Mouse (Mus musculus): ENCODE results near the gene Mipol1. TPM values are rescaled to one million over a fixed set of nuclear protein-coding genes. Genes with fewer than 3 reads are reported as not detected.

Gene Mipol1
- polyA plus RNA-seq, 1 experiment from 2014 or later: 3.8 TPM

DNA sequence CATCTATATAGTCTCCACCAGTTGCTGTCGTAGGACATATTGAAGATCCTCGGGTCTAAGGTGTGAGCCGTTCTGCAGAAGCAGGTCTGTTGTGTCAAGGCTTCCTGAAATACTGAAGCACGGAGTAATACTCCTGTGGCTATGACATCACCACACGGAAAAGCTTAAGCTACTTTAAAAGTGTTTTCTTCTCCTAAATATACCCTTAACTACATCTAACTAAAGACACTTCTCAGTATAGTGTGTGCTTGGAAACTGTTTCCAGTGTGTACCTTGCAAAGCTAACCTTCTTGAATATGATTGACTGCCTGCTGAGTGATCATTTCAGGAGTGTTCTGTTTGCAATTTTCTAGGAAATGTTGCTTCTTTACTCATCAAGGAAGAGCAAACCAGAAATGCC lies 281.3 kb downstream of the Mipol1 start:
- no peak overlapping the region for H3K4me3 ChIP-seq (ENCODE audit: low read depth, low read length)
- H3K4me2 ChIP-seq (ENCODE audit: low read length): no peak overlapping the region
- ATAC-seq: no peak
- no peak overlapping the region for H3K9ac ChIP-seq (ENCODE audit: low read depth, low read length)
- no peaks in the 10 kb centered on the region for H3K4me1 ChIP-seq (ENCODE audit: control insufficient read depth, insufficient read depth, low read length)
- H3K27me3 ChIP-seq (ENCODE audit: control insufficient read depth, insufficient read depth, low read depth, low read length): no peaks in the 10 kb centered on the region; the same call in 1 of the 2 replicates
- no peaks in the 10 kb centered on the region for H3K36me3 ChIP-seq (ENCODE audit: control insufficient read depth, insufficient read depth, low read length)
- H3K27ac ChIP-seq (ENCODE audit: low read length): no peak overlapping the region
- 88% methylated on average over 5 of the region's 5 CpGs for WGBS
- no peaks in the 10 kb centered on the region for H3K9me3 ChIP-seq (replicated peaks; ENCODE audit: control insufficient read depth, low read length, poor library complexity, severe bottlenecking)

DNA sequence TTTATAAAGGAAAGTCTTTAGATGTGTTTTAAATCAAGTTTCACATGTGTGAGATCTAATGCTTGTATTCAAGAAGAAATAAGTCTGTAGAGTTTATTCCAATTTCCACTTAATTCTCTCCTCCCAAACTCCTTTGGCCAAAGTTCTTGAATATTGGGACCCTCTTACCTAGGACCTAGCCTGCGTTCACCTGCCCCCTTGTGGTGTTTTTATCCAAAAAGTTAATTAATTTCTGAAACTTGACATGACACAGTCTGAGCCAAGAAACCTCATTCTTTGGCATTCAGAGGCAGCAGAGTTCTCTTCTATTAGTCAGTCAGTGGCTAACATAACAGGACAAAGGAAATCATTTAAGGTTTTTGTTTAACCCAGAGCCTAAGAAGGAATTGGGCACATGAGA lies 284.3 kb downstream of the Mipol1 start:
- H3K27ac ChIP-seq (ENCODE audit: low read length): no peak overlapping the region
- no peaks in the 10 kb centered on the region for H3K9me3 ChIP-seq (replicated peaks; ENCODE audit: control insufficient read depth, low read length, poor library complexity, severe bottlenecking)
- H3K4me2 ChIP-seq (ENCODE audit: low read length): no peak overlapping the region
- 53% methylated on average over 1 of the region's 1 CpGs for WGBS
- H3K36me3 ChIP-seq (ENCODE audit: control insufficient read depth, insufficient read depth, low read length): no peaks in the 10 kb centered on the region
- no peaks in the 10 kb centered on the region for H3K27me3 ChIP-seq (ENCODE audit: control insufficient read depth, insufficient read depth, low read depth, low read length)
- no peak for ATAC-seq
- H3K4me1 ChIP-seq (ENCODE audit: control insufficient read depth, insufficient read depth, low read length): no peaks in the 10 kb centered on the region
- H3K9ac ChIP-seq (ENCODE audit: low read depth, low read length): no peak overlapping the region
- no peak overlapping the region for H3K4me3 ChIP-seq (ENCODE audit: low read depth, low read length)

DNA sequence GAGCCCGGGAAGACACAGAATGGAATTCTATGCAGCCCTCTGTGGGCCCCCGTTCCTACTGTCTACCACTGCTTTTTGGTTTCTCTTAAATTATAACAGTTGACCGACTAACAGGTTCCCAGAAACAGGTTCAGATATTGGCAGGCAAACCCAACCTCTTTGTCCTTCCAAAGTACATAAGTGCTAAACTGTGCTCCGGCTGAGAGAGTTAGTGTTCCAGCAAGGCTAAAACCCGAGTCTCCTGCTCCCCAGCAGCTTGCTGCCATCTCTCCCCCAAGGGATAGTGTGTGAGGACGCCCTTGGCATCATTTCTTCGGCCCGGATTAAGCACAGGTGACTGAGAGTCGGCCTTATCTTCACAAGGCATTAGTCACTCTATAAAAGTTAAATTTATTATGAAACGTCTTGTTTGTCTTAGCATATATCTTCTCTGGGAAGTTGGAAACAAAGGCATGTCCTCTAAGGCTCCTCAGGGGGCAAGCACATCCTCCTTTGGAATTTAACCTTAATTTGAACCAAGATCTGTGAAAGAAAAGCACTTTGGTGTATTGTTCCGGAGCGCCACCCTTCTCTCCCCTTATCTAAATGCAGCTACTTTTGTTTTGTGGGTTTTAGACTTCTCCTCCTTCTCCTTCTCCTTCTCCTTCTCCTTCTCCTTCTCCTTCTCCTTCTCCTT lies 285.6 kb downstream of the Mipol1 start:
- Histone ChIP-seq H3K27ac (ENCODE audit: low read length) (no peak overlapping the region), H3K9ac (ENCODE audit: low read depth, low read length) (no peak overlapping the region), H3K27me3 (ENCODE audit: control insufficient read depth, insufficient read depth, low read depth, low read length) (no peaks in the 10 kb centered on the region), H3K9me3 (replicated peaks; ENCODE audit: control insufficient read depth, low read length, poor library complexity, severe bottlenecking) (no peaks in the 10 kb centered on the region), H3K4me1 (ENCODE audit: control insufficient read depth, insufficient read depth, low read length) (no peaks in the 10 kb centered on the region), H3K36me3 (ENCODE audit: control insufficient read depth, insufficient read depth, low read length) (no peaks in the 10 kb centered on the region), H3K4me3 (ENCODE audit: low read depth, low read length) (no peak overlapping the region), H3K4me2 (ENCODE audit: low read length) (no peak overlapping the region)
- WGBS: 45% methylated on average over 12 of the region's 12 CpGs
- ATAC-seq: no peak

DNA sequence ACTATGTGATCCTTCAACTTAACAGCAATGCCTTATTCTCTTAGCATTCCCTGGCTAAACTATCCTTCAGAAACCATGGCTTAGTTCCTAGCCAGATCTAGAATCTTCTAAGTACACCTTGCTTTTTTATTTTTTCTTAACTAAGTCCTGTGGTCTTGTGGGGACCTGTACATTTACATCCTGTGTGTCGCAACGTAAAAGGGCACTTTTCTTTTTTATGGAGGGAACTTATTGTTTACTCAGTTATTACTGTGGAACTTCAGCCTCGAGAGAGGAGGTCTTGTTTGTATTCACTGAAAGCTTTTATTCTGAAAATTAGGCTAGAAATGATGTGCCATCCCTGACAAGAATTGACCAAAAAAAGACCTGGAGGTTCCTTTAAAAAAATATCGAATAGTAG lies 298.1 kb downstream of the Mipol1 start:
- no peaks in the 10 kb centered on the region for H3K36me3 ChIP-seq (ENCODE audit: control insufficient read depth, insufficient read depth, low read length)

DNA sequence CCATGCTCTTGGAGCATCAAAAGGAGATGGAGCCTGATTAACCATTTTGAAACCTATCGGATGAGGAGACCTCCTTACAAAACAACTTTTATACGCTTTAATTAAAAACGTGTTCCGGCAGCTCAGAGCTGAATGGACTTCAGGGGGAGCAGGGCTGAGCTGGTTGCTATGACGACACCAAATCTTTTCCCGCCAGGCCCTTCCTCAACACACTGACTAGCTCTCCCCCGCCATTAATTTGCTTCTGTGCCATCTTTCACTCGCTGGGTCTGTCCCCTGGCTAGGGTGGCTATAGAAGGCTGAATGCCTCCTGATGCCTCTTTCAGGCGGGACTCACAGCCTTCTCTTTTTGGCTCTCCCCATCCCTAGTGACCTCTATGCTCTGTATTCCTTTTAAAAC lies 300.2 kb downstream of the Mipol1 start:
- Histone ChIP-seq H3K27me3 (ENCODE audit: control insufficient read depth, insufficient read depth, low read depth, low read length) (peaks cover 54% of the 10 kb centered on the region), H3K9me3 (replicated peaks; ENCODE audit: control insufficient read depth, low read length, poor library complexity, severe bottlenecking) (no peaks in the 10 kb centered on the region), H3K4me1 (ENCODE audit: control insufficient read depth, insufficient read depth, low read length) (peaks cover 8% of the 10 kb centered on the region), H3K4me2 (ENCODE audit: low read length) (peak overlapping the region; percentile 29), H3K36me3 (ENCODE audit: control insufficient read depth, insufficient read depth, low read length) (no peaks in the 10 kb centered on the region), H3K9ac (ENCODE audit: low read depth, low read length) (no peak overlapping the region), H3K27ac (ENCODE audit: low read length) (no peak overlapping the region), H3K4me3 (ENCODE audit: low read depth, low read length) (no peak overlapping the region)
- ATAC-seq: peak; percentile 81
- 4% methylated on average over 9 of the region's 9 CpGs for WGBS

More for the DNA sequence above, 298.1 kb downstream of the Mipol1 start:
- no peak overlapping the region for H3K4me2 ChIP-seq (ENCODE audit: low read length)
- no peak overlapping the region for H3K27ac ChIP-seq (ENCODE audit: low read length)
- ATAC-seq: no peak
- no peak overlapping the region for H3K4me3 ChIP-seq (ENCODE audit: low read depth, low read length)
- WGBS: 87% methylated on average over 4 of the region's 4 CpGs
- peaks cover 37% of the 10 kb centered on the region for H3K27me3 ChIP-seq (ENCODE audit: control insufficient read depth, insufficient read depth, low read depth, low read length)
- peaks cover 5% of the 10 kb centered on the region for H3K4me1 ChIP-seq (ENCODE audit: control insufficient read depth, insufficient read depth, low read length)
- H3K9ac ChIP-seq (ENCODE audit: low read depth, low read length): no peak overlapping the region
- H3K9me3 ChIP-seq (replicated peaks; ENCODE audit: control insufficient read depth, low read length, poor library complexity, severe bottlenecking): no peaks in the 10 kb centered on the region

DNA sequence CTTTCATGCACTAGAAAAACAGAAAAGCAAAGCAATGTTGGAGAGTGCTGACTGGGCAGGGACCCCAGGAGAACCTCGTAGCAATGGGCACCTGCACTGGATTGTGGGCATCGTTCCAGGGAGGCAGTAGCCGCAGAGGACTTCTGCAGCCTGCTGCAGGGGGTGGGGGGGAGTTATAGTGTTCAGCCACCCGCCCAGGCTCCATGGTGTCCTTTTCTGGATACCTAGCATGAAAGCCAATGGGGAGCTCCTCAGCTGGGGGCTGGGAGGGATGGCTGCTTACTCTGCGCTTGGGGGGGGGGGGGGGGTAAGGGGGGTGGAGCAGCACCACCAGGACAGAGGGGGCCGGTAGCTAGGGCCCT lies 304.3 kb downstream of the Mipol1 start:
- H3K9ac ChIP-seq (ENCODE audit: low read depth, low read length): no peak overlapping the region
- 2% methylated on average over 5 of the region's 6 CpGs for WGBS
- no peak overlapping the region for H3K27ac ChIP-seq (ENCODE audit: low read length)
- no peaks in the 10 kb centered on the region for H3K36me3 ChIP-seq (ENCODE audit: control insufficient read depth, insufficient read depth, low read length)
- H3K4me3 ChIP-seq (ENCODE audit: low read depth, low read length): no peak overlapping the region
- H3K4me1 ChIP-seq (ENCODE audit: control insufficient read depth, insufficient read depth, low read length): peaks cover 10% of the 10 kb centered on the region
- no peaks in the 10 kb centered on the region for H3K9me3 ChIP-seq (replicated peaks; ENCODE audit: control insufficient read depth, low read length, poor library complexity, severe bottlenecking)
- peaks cover 60% of the 10 kb centered on the region for H3K27me3 ChIP-seq (ENCODE audit: control insufficient read depth, insufficient read depth, low read depth, low read length)
- H3K4me2 ChIP-seq (ENCODE audit: low read length): no peak overlapping the region
- no peak for ATAC-seq

DNA sequence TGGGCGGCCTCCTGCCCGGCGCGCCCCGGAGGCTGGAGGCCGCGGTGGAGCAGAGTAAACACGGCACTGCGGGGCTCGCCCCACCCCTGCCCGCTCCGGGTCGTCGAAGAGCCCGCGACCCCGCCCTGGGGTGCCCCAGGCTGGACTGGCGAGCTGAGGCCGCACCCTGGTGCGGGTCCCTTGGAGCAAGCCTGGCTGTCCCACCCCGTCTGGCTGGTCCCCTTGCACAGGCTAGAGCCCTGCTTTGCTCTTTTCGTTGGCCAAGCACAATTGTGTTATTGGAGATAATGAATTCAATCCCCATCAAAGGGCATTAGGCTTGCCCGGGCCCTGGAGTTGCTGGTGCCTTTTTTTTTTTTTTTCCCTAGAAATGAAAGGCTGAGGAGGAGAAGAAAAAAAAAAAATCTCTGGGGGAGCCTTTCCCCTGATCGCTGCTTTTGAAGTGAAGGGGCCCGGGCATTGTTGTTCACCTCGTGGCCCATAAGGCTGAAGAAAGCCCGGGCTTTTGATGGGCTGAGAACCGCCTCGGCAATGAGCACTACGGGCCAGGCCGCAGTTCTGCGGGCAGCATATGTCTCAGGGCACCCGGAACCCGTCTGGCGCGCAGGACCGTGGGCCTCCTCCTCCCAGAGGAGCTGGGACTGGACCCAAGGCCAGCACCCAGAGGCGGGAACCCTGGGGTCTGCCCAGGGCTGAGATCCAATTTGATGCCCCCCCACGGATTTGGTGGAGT lies 304.8 kb downstream of the Mipol1 start:
- H3K36me3 ChIP-seq (ENCODE audit: control insufficient read depth, insufficient read depth, low read length): no peaks in the 10 kb centered on the region
- H3K27ac ChIP-seq (ENCODE audit: low read length): peak overlapping the region; percentile 37; the same call in 1 of the 2 replicates
- H3K9me3 ChIP-seq (replicated peaks; ENCODE audit: control insufficient read depth, low read length, poor library complexity, severe bottlenecking): no peaks in the 10 kb centered on the region
- no peak overlapping the region for H3K4me3 ChIP-seq (ENCODE audit: low read depth, low read length)
- peaks cover 60% of the 10 kb centered on the region for H3K27me3 ChIP-seq (ENCODE audit: control insufficient read depth, insufficient read depth, low read depth, low read length)
- 0 out of 2 replicates have a peak overlapping the region, but pooled peaks have one; percentile 21 for H3K4me2 ChIP-seq (ENCODE audit: low read length)
- under 1% methylated on average over 38 of the region's 39 CpGs for WGBS
- H3K4me1 ChIP-seq (ENCODE audit: control insufficient read depth, insufficient read depth, low read length): peaks cover 10% of the 10 kb centered on the region
- H3K9ac ChIP-seq (ENCODE audit: low read depth, low read length): no peak overlapping the region
- ATAC-seq: peak; percentile 55

DNA sequence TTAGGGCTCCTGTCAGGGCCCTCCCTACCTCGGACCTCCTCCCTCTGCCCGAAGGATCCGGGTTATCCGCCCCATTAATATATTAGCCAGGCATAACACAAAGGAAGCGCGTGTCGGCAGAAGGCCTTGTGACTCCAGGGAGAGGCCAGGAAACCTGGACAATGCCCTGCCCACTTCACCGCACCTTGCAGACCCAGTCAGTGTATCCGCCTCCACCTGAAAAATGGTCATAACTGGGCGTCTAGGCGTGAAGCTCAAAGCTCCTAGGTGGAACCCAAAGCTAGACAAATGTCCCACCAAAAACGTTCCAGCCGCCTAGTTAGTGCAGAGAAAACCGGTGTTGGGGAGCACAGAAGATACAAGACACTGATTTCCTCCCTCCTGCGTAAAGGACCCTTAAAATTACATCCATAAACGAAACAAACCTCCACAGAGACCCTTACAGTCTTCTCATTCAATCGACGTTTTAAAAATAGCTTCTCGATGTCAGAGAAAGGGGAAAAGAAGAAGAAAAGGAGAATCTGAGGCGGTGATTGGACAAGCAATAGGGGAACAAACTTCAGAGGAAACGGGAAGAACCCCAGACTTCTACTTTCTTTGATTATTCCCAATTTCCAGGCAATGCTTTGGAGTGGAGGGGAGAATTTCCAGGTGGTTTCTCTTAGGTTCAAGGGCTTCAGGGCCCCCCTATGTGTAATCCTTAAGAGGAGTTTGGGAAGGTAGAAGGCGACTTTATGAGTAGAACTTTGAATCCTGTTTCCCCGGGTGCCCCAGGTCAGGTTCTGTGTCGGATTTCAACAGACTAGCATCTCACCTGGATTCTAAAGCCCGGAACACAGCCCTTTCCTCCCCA lies 306.1 kb downstream of the Mipol1 start:
- Histone ChIP-seq H3K27me3 (ENCODE audit: control insufficient read depth, insufficient read depth, low read depth, low read length) (peaks cover 64% of the 10 kb centered on the region), H3K4me1 (ENCODE audit: control insufficient read depth, insufficient read depth, low read length) (peaks cover 5% of the 10 kb centered on the region; the same call in 1 of the 2 replicates), H3K9me3 (replicated peaks; ENCODE audit: control insufficient read depth, low read length, poor library complexity, severe bottlenecking) (no peaks in the 10 kb centered on the region), H3K4me2 (ENCODE audit: low read length) (no peak overlapping the region), H3K4me3 (ENCODE audit: low read depth, low read length) (no peak overlapping the region), H3K27ac (ENCODE audit: low read length) (no peak overlapping the region), H3K36me3 (ENCODE audit: control insufficient read depth, insufficient read depth, low read length) (no peaks in the 10 kb centered on the region), H3K9ac (ENCODE audit: low read depth, low read length) (no peak overlapping the region)
- no peak for ATAC-seq
- 3% methylated on average over 25 of the region's 25 CpGs for WGBS

Data from midbrain, embryonic 16.5 days (tissue).